Mouse (Mus musculus): ENCODE measurements at regions not wholly inside any gene's neighbourhood (a gene's known extent, or its start where the extent isn't known, plus 50 kb on each side); places are given as distances from the start of the nearest gene placed in this dataset.

DNA sequence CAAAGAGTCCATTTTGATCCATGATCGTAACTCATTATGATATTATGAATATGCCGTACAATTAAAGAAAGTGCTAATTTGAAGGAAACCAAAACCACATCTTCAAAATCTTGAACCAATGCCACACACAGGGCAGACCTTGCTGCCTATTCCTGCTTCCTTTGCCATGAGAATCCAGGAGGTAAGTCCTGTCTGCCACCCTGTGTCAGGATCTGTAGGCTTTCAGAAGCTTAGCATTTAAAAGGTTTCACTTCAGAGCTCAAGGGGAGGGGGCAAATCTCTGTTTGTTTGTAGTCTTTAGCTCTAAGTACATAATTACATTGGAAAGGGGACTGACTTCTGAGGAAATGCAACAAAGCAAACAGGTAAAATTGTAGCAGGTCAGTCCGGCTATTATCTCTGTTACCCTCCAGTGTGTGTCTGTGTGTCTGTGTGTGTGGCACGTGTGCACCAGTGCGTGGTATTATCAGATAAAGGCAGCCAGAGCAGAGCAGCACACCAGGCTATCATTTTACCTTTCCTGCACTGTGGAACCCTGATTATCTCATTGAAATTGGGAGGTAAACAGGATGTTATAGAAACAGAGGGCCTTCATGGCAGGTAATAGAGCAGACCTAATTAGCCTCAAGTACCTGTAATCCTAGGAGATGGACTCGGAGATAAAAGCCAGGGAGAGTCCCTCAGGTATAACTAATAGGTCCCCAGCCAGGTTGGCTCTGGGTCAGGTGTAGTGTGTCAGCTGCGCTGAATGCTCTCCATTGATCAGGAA is 948.0 kb upstream of the Zeb2 start:
- TF ChIP-seq CTCF (IDR thresholded peaks at IDR 0.05; ENCODE audit: low read depth), result no peak
- no peaks in the 10 kb centered on the region for H3K4me1 ChIP-seq (ENCODE audit: insufficient read depth)
- H3K4me2 ChIP-seq (ENCODE audit: low read depth, low read length), result no peak overlapping the region
- no peaks in the 10 kb centered on the region for H3K27me3 ChIP-seq (ENCODE audit: insufficient read depth, low read length)
- no peak overlapping the region for H3K4me3 ChIP-seq (ENCODE audit: low read depth, low read length)
- H3K27ac ChIP-seq (ENCODE audit: low read depth), result no peak overlapping the region
- ATAC-seq (no peak), DNase-seq (no peak)
- no peaks in the 10 kb centered on the region for H3K36me3 ChIP-seq (replicated peaks; ENCODE audit: insufficient read depth, low read length)
- no peak overlapping the region for H3K9ac ChIP-seq (replicated peaks)
- WGBS (ENCODE audit: insufficient replicate concordance), result 56% methylated on average over 7 of the region's 7 CpGs
- no peaks in the 10 kb centered on the region for H3K9me3 ChIP-seq (ENCODE audit: low read length)

DNA sequence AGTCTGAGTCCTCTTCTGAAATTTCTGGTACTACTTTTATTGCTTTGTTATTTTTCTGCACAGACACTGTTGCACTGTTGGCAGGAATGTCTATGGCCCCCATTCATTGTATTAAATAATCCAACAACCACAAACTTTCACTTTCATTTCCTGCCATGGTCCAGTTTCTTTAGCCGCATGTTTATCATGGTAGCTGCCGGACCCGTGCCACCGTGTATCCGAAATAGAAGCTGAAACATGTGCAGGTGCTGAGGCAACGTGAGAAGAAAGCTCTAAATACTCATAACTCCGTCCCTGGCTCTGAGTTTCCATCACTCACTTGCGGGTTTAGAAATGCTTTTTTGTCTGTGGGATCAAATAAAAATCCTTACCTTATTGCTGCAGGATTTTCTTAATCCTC is 938.5 kb upstream of the Zeb2 start:
- TF ChIP-seq CTCF (IDR thresholded peaks at IDR 0.05; ENCODE audit: low read depth) (no peak), EP300 (IDR thresholded peaks at IDR 0.05; ENCODE audit: low read depth) (no peak)
- Histone ChIP-seq H3K9ac (replicated peaks) (no peak overlapping the region), H3K4me1 (ENCODE audit: insufficient read depth) (no peaks in the 10 kb centered on the region), H3K4me3 (ENCODE audit: low read depth, low read length) (no peak overlapping the region), H3K27ac (ENCODE audit: low read depth) (no peak overlapping the region), H3K36me3 (replicated peaks; ENCODE audit: insufficient read depth, low read length) (no peaks in the 10 kb centered on the region), H3K9me3 (ENCODE audit: low read length) (no peaks in the 10 kb centered on the region), H3K27me3 (ENCODE audit: insufficient read depth, low read length) (no peaks in the 10 kb centered on the region), H3K4me2 (ENCODE audit: low read depth, low read length) (no peak overlapping the region)
- WGBS (ENCODE audit: insufficient replicate concordance), result 75% methylated on average over 8 of the region's 8 CpGs
- ATAC-seq (no peak), DNase-seq (no peak)

DNA sequence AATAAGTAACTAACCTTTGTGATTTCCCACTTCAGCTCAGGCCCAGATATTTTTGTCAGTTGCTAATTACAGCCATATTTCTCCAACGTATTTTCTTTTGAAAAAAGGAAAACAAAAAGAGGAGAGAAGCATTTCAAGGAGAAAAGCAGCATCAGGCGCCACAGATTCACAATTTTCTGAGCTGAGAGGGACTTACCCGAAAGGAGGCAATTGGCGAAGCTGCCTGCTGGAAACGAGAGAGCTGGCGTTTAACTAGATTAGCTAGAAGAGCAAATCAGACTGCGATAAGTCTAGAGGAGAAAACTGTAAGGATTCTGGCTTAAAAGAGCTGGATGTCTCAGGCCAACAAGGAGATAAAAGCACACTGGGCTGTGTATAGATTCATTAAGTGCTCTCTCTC is 937.7 kb upstream of the Zeb2 start:
- DNase-seq, result no peak
- Histone ChIP-seq H3K36me3 (replicated peaks; ENCODE audit: insufficient read depth, low read length) (no peaks in the 10 kb centered on the region), H3K9ac (replicated peaks) (no peak overlapping the region), H3K27ac (ENCODE audit: low read depth) (no peak overlapping the region), H3K4me3 (ENCODE audit: low read depth, low read length) (no peak overlapping the region), H3K4me1 (ENCODE audit: insufficient read depth) (no peaks in the 10 kb centered on the region), H3K9me3 (ENCODE audit: low read length) (no peaks in the 10 kb centered on the region), H3K4me2 (ENCODE audit: low read depth, low read length) (no peak overlapping the region), H3K27me3 (ENCODE audit: insufficient read depth, low read length) (no peaks in the 10 kb centered on the region)
- ATAC-seq, result no peak
- TF ChIP-seq CTCF (IDR thresholded peaks at IDR 0.05; ENCODE audit: low read depth) (no peak), EP300 (IDR thresholded peaks at IDR 0.05; ENCODE audit: low read depth) (no peak)
- 74% methylated on average over 7 of the region's 7 CpGs for WGBS (ENCODE audit: insufficient replicate concordance)

DNA sequence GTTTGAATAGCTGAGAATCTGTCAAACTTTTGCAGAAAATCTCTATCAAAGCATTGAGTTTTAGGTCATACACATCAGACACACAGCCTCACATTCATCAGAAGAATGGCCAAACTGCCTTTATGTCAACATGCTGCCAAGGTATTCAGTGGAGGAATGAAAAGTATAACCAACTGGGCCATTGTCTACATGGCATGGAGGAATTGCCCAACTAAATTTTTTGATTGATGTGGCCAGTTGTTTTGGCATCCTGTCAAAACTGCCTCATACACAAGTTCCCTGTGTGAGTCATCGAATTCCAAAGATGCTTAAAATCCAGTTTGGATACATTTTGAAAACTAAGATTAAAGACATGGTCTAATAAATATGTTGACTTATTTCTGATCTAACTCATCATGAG is 904.7 kb upstream of the Zeb2 start:
- no peak overlapping the region for H3K4me3 ChIP-seq (ENCODE audit: low read depth, low read length)
- H3K9ac ChIP-seq (replicated peaks), result no peak overlapping the region
- no peak overlapping the region for H3K27ac ChIP-seq (ENCODE audit: low read depth)
- no peak overlapping the region for H3K4me2 ChIP-seq (ENCODE audit: low read depth, low read length)
- ATAC-seq (no peak), DNase-seq (no peak)
- 67% methylated on average over 1 of the region's 1 CpGs for WGBS (ENCODE audit: insufficient replicate concordance)
- no peaks in the 10 kb centered on the region for H3K4me1 ChIP-seq (ENCODE audit: insufficient read depth)
- H3K36me3 ChIP-seq (replicated peaks; ENCODE audit: insufficient read depth, low read length), result no peaks in the 10 kb centered on the region
- no peaks in the 10 kb centered on the region for H3K9me3 ChIP-seq (ENCODE audit: low read length)
- TF ChIP-seq CTCF (IDR thresholded peaks at IDR 0.05; ENCODE audit: low read depth) (no peak), EP300 (IDR thresholded peaks at IDR 0.05; ENCODE audit: low read depth) (no peak)
- no peaks in the 10 kb centered on the region for H3K27me3 ChIP-seq (ENCODE audit: insufficient read depth, low read length)

DNA sequence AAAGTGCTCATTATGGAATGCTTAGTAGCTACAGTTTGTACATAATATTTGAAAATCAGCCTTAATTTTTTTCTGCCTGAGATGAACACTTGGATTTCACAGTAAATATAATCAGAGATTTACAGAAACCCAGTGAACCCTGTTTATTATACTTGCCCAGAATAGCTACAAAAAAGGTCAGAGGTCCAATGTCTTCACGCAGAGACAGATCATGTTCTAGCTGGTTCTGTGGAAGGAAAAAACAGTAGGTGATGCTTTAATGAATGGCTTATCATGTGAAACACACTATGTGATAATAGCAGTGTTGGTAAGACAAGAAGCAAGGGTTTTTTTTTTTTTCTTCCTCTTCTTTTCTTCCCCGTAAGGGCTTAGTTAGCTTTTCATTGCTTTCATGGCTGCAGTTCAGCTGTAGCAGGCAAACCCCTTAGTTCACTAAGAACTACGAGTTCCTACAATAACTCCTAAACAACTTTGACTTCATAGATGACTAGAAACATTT is 896.6 kb upstream of the Zeb2 start:
- no peak for DNase-seq
- no peak for TF ChIP-seq CTCF (IDR thresholded peaks at IDR 0.05; ENCODE audit: low read depth)
- no peak for TF ChIP-seq EP300 (IDR thresholded peaks at IDR 0.05; ENCODE audit: low read depth)
- H3K4me2 ChIP-seq (ENCODE audit: low read depth, low read length), result no peak overlapping the region
- ATAC-seq, result no peak
- H3K4me3 ChIP-seq (ENCODE audit: low read depth, low read length), result no peak overlapping the region
- no peaks in the 10 kb centered on the region for H3K36me3 ChIP-seq (replicated peaks; ENCODE audit: insufficient read depth, low read length)
- no peak overlapping the region for H3K9ac ChIP-seq (replicated peaks)
- H3K9me3 ChIP-seq (ENCODE audit: low read length), result no peaks in the 10 kb centered on the region
- H3K27ac ChIP-seq (ENCODE audit: low read depth), result no peak overlapping the region
- H3K4me1 ChIP-seq (ENCODE audit: insufficient read depth), result no peaks in the 10 kb centered on the region
- H3K27me3 ChIP-seq (ENCODE audit: insufficient read depth, low read length), result no peaks in the 10 kb centered on the region
- WGBS (ENCODE audit: insufficient replicate concordance), result 58% methylated on average over 3 of the region's 3 CpGs

DNA sequence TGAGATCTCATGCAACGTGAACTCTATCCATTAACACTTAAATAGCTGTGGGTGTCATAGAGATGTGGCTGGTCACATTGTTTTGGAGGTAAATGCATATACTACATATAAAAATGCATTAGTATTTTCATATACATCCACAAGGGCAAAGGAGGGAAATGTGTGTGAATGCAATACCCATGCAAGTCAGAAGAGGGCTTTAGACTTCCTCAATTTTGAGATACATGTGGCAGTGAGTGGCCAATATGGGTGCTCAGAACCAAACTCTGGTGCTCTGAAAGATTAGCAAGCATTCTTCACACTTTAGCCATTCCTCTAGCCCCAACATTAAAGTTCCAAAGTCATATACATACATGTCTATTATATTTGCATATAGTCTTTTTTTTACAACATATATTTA is 895.5 kb upstream of the Zeb2 start:
- Histone ChIP-seq H3K4me2 (ENCODE audit: low read depth, low read length) (no peak overlapping the region), H3K27ac (ENCODE audit: low read depth) (no peak overlapping the region), H3K9ac (replicated peaks) (no peak overlapping the region), H3K9me3 (ENCODE audit: low read length) (no peaks in the 10 kb centered on the region), H3K4me1 (ENCODE audit: insufficient read depth) (no peaks in the 10 kb centered on the region), H3K36me3 (replicated peaks; ENCODE audit: insufficient read depth, low read length) (no peaks in the 10 kb centered on the region), H3K27me3 (ENCODE audit: insufficient read depth, low read length) (no peaks in the 10 kb centered on the region), H3K4me3 (ENCODE audit: low read depth, low read length) (no peak overlapping the region)
- DNase-seq (no peak), ATAC-seq (no peak)
- WGBS (ENCODE audit: insufficient replicate concordance), result 87% methylated on average over 1 of the region's 1 CpGs
- peak; percentile 18; the same call in 1 of the 2 replicates for TF ChIP-seq CTCF (IDR thresholded peaks at IDR 0.05; ENCODE audit: low read depth)
- no peak for TF ChIP-seq EP300 (IDR thresholded peaks at IDR 0.05; ENCODE audit: low read depth)
